Mouse (Mus musculus) erythroblast, embryonic 14.5 days (primary cell): ENCODE results near the gene Pla2g2f.

ENCODE experiments used
- GATA1 ChIP-seq: IDR thresholded peaks from 2 replicates; pipeline ENCODE4 v1.6.1; 2012; ENCODE audit warnings: low read length, inconsistent platforms, mixed read lengths
- TAL1 ChIP-seq: IDR thresholded peaks from 3 replicates; pipeline ENCODE4 v1.6.1; 2012; ENCODE audit warnings: low read length, inconsistent platforms, mixed read lengths

DNA sequence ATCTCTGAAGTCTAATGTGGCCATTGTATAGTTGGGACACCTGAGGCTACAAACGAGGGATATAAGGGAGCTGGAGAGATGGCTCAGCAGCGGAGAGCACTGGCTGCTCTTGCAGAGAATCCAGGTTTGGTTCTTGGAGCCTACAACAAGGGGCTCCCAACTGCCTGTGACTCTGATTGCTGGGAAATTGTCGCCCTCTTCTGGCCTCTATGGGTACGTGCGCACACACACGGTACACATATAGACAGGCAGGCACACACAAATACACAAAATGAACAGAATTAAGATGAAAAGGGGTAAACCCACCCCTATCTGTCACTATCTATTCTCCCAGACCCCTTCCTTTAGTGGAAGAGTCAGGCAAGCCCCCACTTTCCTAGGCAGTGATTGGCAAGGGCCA, 4.8 kb downstream of the Pla2g2f start:
- TF ChIP-seq TAL1 (no peak), GATA1 (no peak)
